In the genomic region with DNA sequence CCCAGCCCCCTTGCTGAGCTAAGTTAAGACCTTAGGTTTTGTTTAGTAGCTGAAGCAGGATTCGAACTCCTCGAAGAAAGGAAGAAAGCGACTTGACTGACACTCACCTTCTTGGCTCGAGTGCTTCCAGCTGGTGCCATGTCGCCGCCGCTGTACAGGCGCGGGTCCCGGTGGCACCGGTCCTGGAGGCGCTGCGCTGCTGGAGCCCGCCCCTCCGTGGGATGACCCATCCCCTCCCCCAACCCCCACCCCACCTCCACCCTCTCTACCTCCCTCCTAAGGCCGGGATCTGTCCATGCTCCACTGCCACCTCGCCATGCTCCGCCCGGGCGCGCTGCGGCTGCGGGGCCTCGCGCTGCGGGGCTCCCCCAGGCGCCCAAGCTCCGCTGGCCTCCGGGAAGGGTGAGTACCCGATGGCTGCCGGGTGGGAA, we compare ENCODE assay signal across 9 mouse cellular contexts. TPM values are rescaled to one million over a fixed set of nuclear protein-coding genes. Genes with fewer than 3 reads are reported as not detected.
DNase-seq lines count a peak whose midpoint lies in the region; ATAC-seq lines count a peak whose summit lies in the region.
"Had no signal": no experiment of that assay in that cellular context is flagged by ENCODE, and none has a peak within 500 bp of the region (broad histone marks: within the 10 kb centered on the region; RNA-seq: fewer than 3 reads in every experiment).

A gene (minus strand): TSS at position 172 of the 431 bp plus-strand sequence.
A gene (plus strand): TSS at position 303 of the 431 bp plus-strand sequence.

- H3K9me3 ChIP-seq in embryonic facial prominence, embryonic 13.5 days = no peaks in the 10 kb centered on the region
- H3K9me3 ChIP-seq in kidney, embryonic 16.5 days (ENCODE audit: low read length) = peaks cover 2% of the 10 kb centered on the region; the same call in 1 of the 2 replicates
- no peaks in the 10 kb centered on the region for H3K9me3 ChIP-seq in midbrain, embryonic 12.5 days

- 0 out of 2 replicates have a peak, but pooled peaks cover 6% of the 10 kb centered on the region for H3K4me1 ChIP-seq in embryonic facial prominence, embryonic 13.5 days
- H3K4me1 ChIP-seq in kidney, embryonic 16.5 days (ENCODE audit: insufficient read depth, low read length) = peaks cover 5% of the 10 kb centered on the region; the same call in 1 of the 2 replicates
- H3K4me1 ChIP-seq in midbrain, embryonic 12.5 days = no peaks in the 10 kb centered on the region

- 7% methylated on average over 31 of the region's 31 CpGs for WGBS in embryonic facial prominence, embryonic 13.5 days
- WGBS in kidney, embryonic 16.5 days = 6% methylated on average over 31 of the region's 31 CpGs
- WGBS in midbrain, embryonic 12.5 days = 4% methylated on average over 30 of the region's 31 CpGs

- peaks cover 17% of the 10 kb centered on the region for H3K27me3 ChIP-seq in embryonic facial prominence, embryonic 13.5 days
- peaks cover 8% of the 10 kb centered on the region; the same call in 1 of the 2 replicates for H3K27me3 ChIP-seq in kidney, embryonic 16.5 days (ENCODE audit: insufficient read depth, low read length)
- peaks cover 13% of the 10 kb centered on the region for H3K27me3 ChIP-seq in midbrain, embryonic 12.5 days

- DNase-seq in adrenal gland, postnatal 36 days = peak; percentile 5 to 13
- no peak for DNase-seq in adrenal gland, adult 18-20 months (ENCODE audit: low spot score in 2 of 2)
- DNase-seq in spleen, postnatal 14 days (ENCODE audit: low spot score in 2 of 2) = no peak
- DNase-seq in cerebellum, adult 18-20 months = no peak

- no peaks in the 10 kb centered on the region for H3K36me3 ChIP-seq in embryonic facial prominence, embryonic 13.5 days
- no peaks in the 10 kb centered on the region for H3K36me3 ChIP-seq in kidney, embryonic 16.5 days (ENCODE audit: insufficient read depth, low read length)
- H3K36me3 ChIP-seq in midbrain, embryonic 12.5 days = no peaks in the 10 kb centered on the region

- H3K9ac ChIP-seq in embryonic facial prominence, embryonic 13.5 days = no peak within 1 kb of the TSS
- H3K9ac ChIP-seq in kidney, embryonic 16.5 days (replicated peaks; ENCODE audit: low read length) = peak within 1 kb of the TSS; percentile 26; the same call in 1 of the 2 replicates
- no peak within 1 kb of the TSS for H3K9ac ChIP-seq in midbrain, embryonic 12.5 days (replicated peaks)

- ATAC-seq in embryonic facial prominence, embryonic 13.5 days (ENCODE audit: insufficient number of reproducible peaks, insufficient read depth, low FRiP score, low TSS enrichment, low read depth) = no peak
- ATAC-seq in kidney, embryonic 16.5 days (ENCODE audit: low FRiP score, low TSS enrichment) = peak; percentile 84
- no peak for ATAC-seq in midbrain, embryonic 12.5 days (ENCODE audit: low FRiP score, low read depth)
- no peak for ATAC-seq in inflammation-experienced regulatory T-cells, adult 6 months

- no peak within 1 kb of the TSS for H3K27ac ChIP-seq in embryonic facial prominence, embryonic 13.5 days
- 0 out of 2 replicates have a peak within 1 kb of the TSS, but pooled peaks have one; percentile 29 for H3K27ac ChIP-seq in kidney, embryonic 16.5 days (ENCODE audit: low read length)
- no peak within 1 kb of the TSS for H3K27ac ChIP-seq in midbrain, embryonic 12.5 days (replicated peaks)

- peak within 1 kb of the TSS; percentile 51 for H3K4me2 ChIP-seq in embryonic facial prominence, embryonic 13.5 days
- H3K4me2 ChIP-seq in kidney, embryonic 16.5 days (replicated peaks; ENCODE audit: low read depth, low read length) = peak within 1 kb of the TSS; percentile 50
- H3K4me2 ChIP-seq in midbrain, embryonic 12.5 days (replicated peaks) = peak within 1 kb of the TSS; percentile 42

- H3K4me3 ChIP-seq in embryonic facial prominence, embryonic 13.5 days = peak within 1 kb of the TSS; percentile 32
- peak within 1 kb of the TSS; percentile 30 for H3K4me3 ChIP-seq in kidney, embryonic 16.5 days (ENCODE audit: low read length)
- H3K4me3 ChIP-seq in midbrain, embryonic 12.5 days = peak within 1 kb of the TSS; percentile 24

RNA-seq across cellular contexts. Expression of the first gene that starts in this region (rescaled TPM):
- under 1 TPM in 1 of 2 experiments, not detected in 1; 0.26 TPM for total RNA-seq in adrenal gland, postnatal 36 days (2021)
- under 1 TPM in 1 of 2 experiments, not detected in 1; 0.17 TPM for total RNA-seq in adrenal gland, adult 18-20 months (2021)
- polyA plus RNA-seq in embryonic facial prominence, embryonic 13.5 days (2015; fragmentation: Nextera tagmentation; extraction: Ambion mirVana) = 0.37 TPM in 1 of 2 replicates, not detected in the other
- polyA plus RNA-seq in kidney, embryonic 16.5 days (2015; fragmentation: Nextera tagmentation; extraction: Ambion mirVana) = 9.5 and 10.8 TPM in 2 replicates
- not detected in 2 replicates for polyA plus RNA-seq in midbrain, embryonic 12.5 days (2016; fragmentation: Nextera tagmentation; extraction: Ambion mirVana)
- not detected for polyA plus RNA-seq in inflammation-experienced regulatory T-cells, adult 6 months (2017; shearing (Covaris generic))

RNA-seq across cellular contexts. Expression of the second gene that starts in this region (rescaled TPM):
- under 1 TPM in 1 of 2 experiments, not detected in 1; 0.10 TPM for total RNA-seq in adrenal gland, postnatal 36 days (2021)
- total RNA-seq in adrenal gland, adult 18-20 months (2021) = under 1 TPM in 1 of 2 experiments, not detected in 1; 0.17 TPM
- 0.07 and 0.26 TPM in 2 replicates for polyA plus RNA-seq in embryonic facial prominence, embryonic 13.5 days (2015; fragmentation: Nextera tagmentation; extraction: Ambion mirVana)
- 2.6 TPM in 2 replicates for polyA plus RNA-seq in kidney, embryonic 16.5 days (2015; fragmentation: Nextera tagmentation; extraction: Ambion mirVana)
- 0.21 TPM in 1 of 2 replicates, not detected in the other for polyA plus RNA-seq in midbrain, embryonic 12.5 days (2016; fragmentation: Nextera tagmentation; extraction: Ambion mirVana)
- not detected for polyA plus RNA-seq in inflammation-experienced regulatory T-cells, adult 6 months (2017; shearing (Covaris generic))
- polyA plus RNA-seq: gonadal fat pad, adult 2 months had no signal

Comparison
In these comparisons a context has a peak if more than half of its experiments do, and no peak if none do; other contexts are left out.
1. Peak in DNase-seq in adrenal gland, postnatal 36 days; RNA of the genes that start here not detected or under 1 TPM.